Mouse (Mus musculus) myocyte (in vitro differentiated cells): ENCODE data around the gene Ptger4. TPM values are rescaled to one million over a fixed set of nuclear protein-coding genes. Genes with fewer than 3 reads are reported as not detected.

Experiments used
- H3K27me3 ChIP-seq: one replicate; pipeline ENCODE4 v1.6.1; 2011; ENCODE audit not compliant: control insufficient read depth, insufficient read depth, insufficient read length
- H3K36me3 ChIP-seq: one replicate; pipeline ENCODE4 v1.6.1; 2011; ENCODE audit not compliant: control insufficient read depth, insufficient read depth
- H3K4me2 ChIP-seq: one replicate; pipeline ENCODE4 v1.6.1; 2011; ENCODE audit warnings: low read depth, control low read depth
- H3K4me3 ChIP-seq: one replicate; pipeline ENCODE4 v1.5.1; 2011; ENCODE audit warnings: mild to moderate bottlenecking, control low read depth, moderate library complexity
- H3K79me2 ChIP-seq: one replicate; pipeline ENCODE4 v1.6.1; 2011; ENCODE audit not compliant: control insufficient read depth, insufficient read depth
- H3ac ChIP-seq: one replicate; pipeline ENCODE4 v1.6.1; 2011; ENCODE audit not compliant: control insufficient read depth, insufficient read length
- CEBPB ChIP-seq: IDR thresholded peaks from 2 replicates; pipeline ENCODE4 v1.6.1; 2011; ENCODE audit warnings: mild to moderate bottlenecking, moderate library complexity; ENCODE audit not compliant: poor library complexity, insufficient read depth, severe bottlenecking
- E2F4 ChIP-seq: IDR thresholded peaks from one replicate; pipeline ENCODE4 v1.6.1; 2011; ENCODE audit warnings: mild to moderate bottlenecking, control low read depth, moderate library complexity; ENCODE audit not compliant: insufficient read depth
- MAX ChIP-seq: IDR thresholded peaks from one replicate; pipeline ENCODE4 v1.6.1; 2011; ENCODE audit warnings: low read depth, mild to moderate bottlenecking, control low read depth
- MYOD1 ChIP-seq, 3 experiments: IDR thresholded peaks; one replicate each; pipeline ENCODE4 v1.6.1; 2011; ENCODE audit warnings: control low read depth in 2 of 3, low read depth in 2 of 3, mild to moderate bottlenecking in 2 of 3, moderate library complexity in 1 of 3; ENCODE audit not compliant: insufficient read length in 2 of 3, control insufficient read depth in 1 of 3
- MYOG ChIP-seq, 3 experiments: IDR thresholded peaks; one replicate each; pipeline ENCODE4 v1.6.1; 2011; ENCODE audit warnings: control low read depth in 2 of 3, low read depth in 2 of 3, mild to moderate bottlenecking in 2 of 3; ENCODE audit not compliant: insufficient read length in 2 of 3, control insufficient read depth in 1 of 3, insufficient read depth in 1 of 3
- POLR2A ChIP-seq: IDR thresholded peaks from one replicate; pipeline ENCODE4 v1.6.1; 2011; ENCODE audit warnings: low read depth, mild to moderate bottlenecking, control low read depth, moderate library complexity; ENCODE audit not compliant: insufficient read length
- POLR2AphosphoS2 ChIP-seq: IDR thresholded peaks from one replicate; pipeline ENCODE4 v1.6.1; 2011; ENCODE audit warnings: low read depth, control low read depth; ENCODE audit not compliant: insufficient read length
- REST ChIP-seq: IDR thresholded peaks from one replicate; pipeline ENCODE4 v1.6.1; 2011; ENCODE audit warnings: mild to moderate bottlenecking, control low read depth, moderate library complexity; ENCODE audit not compliant: insufficient read depth, insufficient read length
- SRF ChIP-seq: IDR thresholded peaks from one replicate; pipeline ENCODE4 v1.6.1; 2011; ENCODE audit warnings: low read depth; ENCODE audit not compliant: control insufficient read depth, insufficient read length
- TCF12 ChIP-seq: IDR thresholded peaks from one replicate; pipeline ENCODE4 v1.6.1; 2011; ENCODE audit warnings: mild to moderate bottlenecking, control low read depth; ENCODE audit not compliant: poor library complexity, insufficient read depth, severe bottlenecking
- TCF3 ChIP-seq: IDR thresholded peaks from one replicate; pipeline ENCODE4 v1.6.1; 2011; ENCODE audit warnings: low read depth, control low read depth; ENCODE audit not compliant: insufficient read length
- USF1 ChIP-seq: IDR thresholded peaks from one replicate; pipeline ENCODE4 v1.6.1; 2011; ENCODE audit warnings: low read depth, mild to moderate bottlenecking, control low read depth, moderate library complexity
- polyA plus RNA-seq: library from polyadenylated mRNA; unstranded; fragments of >200 nt; fragmentation: generic; extraction: Trizol; gene quantifications from one replicate; pipeline ENCODE4 v1.2.1, GENCODE M21; 2012; ENCODE audit warnings: missing spikeins

The Ptger4 gene
- polyA plus RNA-seq, 1 experiment: 0.95 TPM

- no peak for TF ChIP-seq TCF3
- no peak for TF ChIP-seq CEBPB
- H3K27me3 ChIP-seq: no peaks in the 10 kb centered on the region
- H3K36me3 ChIP-seq: no peaks in the 10 kb centered on the region
- H3K79me2 ChIP-seq: no peaks in the 10 kb centered on the region
- no peak overlapping the region for H3ac ChIP-seq
- H3K4me3 ChIP-seq: no peak overlapping the region
- H3K4me2 ChIP-seq: no peak overlapping the region
Observed at GRCm38 (mm10) chr15:5261004-5261403, 17.0 kb upstream of the Ptger4 start.

GRCm38 (mm10) chr15:5260183-5260582, 16.2 kb upstream of the Ptger4 start:
- Histone ChIP-seq H3K4me3 (no peak overlapping the region), H3ac (no peak overlapping the region), H3K79me2 (no peaks in the 10 kb centered on the region), H3K36me3 (no peaks in the 10 kb centered on the region), H3K4me2 (no peak overlapping the region), H3K27me3 (no peaks in the 10 kb centered on the region)
- TF ChIP-seq TCF12: no peak
- TF ChIP-seq CEBPB: no peak
- TF ChIP-seq TCF3: no peak
- no peak for TF ChIP-seq USF1
- TF ChIP-seq MAX: no peak
- no peak for TF ChIP-seq POLR2A

- Histone ChIP-seq H3K4me2 (no peak overlapping the region), H3K79me2 (no peaks in the 10 kb centered on the region), H3ac (no peak overlapping the region), H3K4me3 (no peak overlapping the region), H3K27me3 (no peaks in the 10 kb centered on the region), H3K36me3 (no peaks in the 10 kb centered on the region)
- no peak for TF ChIP-seq MYOD1 (IDR thresholded peaks at IDR 0.05; ENCODE audit: control insufficient read depth in 1 of 3, insufficient read length in 2 of 3, low read depth in 2 of 3)
- no peak for TF ChIP-seq USF1
- TF ChIP-seq REST: no peak
- TF ChIP-seq TCF12: no peak
- no peak for TF ChIP-seq SRF
Observed at GRCm38 (mm10) chr15:5250182-5250581, 6.2 kb upstream of the Ptger4 start.

GRCm38 (mm10) chr15:5243036-5243958, 690 bp downstream of the Ptger4 start:
- H3K4me2 ChIP-seq: peak overlapping the region; percentile 100
- no peaks in the 10 kb centered on the region for H3K36me3 ChIP-seq
- TF ChIP-seq POLR2AphosphoS2 (no peak), MYOD1 (IDR thresholded peaks at IDR 0.05; ENCODE audit: control insufficient read depth in 1 of 3, insufficient read length in 2 of 3, low read depth in 2 of 3) (no peak), TCF12 (no peak), SRF (no peak), REST (no peak), MAX (no peak), E2F4 (no peak), MYOG (IDR thresholded peaks at IDR 0.05; ENCODE audit: control insufficient read depth in 1 of 3, insufficient read depth in 1 of 3, insufficient read length in 2 of 3, low read depth in 2 of 3) (no peak), USF1 (no peak), TCF3 (no peak), POLR2A (no peak), CEBPB (no peak)
- peak overlapping the region; percentile 51 for H3K4me3 ChIP-seq
- H3ac ChIP-seq: peak overlapping the region; percentile 29
- no peaks in the 10 kb centered on the region for H3K27me3 ChIP-seq
- peaks cover 38% of the 10 kb centered on the region for H3K79me2 ChIP-seq

- Histone ChIP-seq H3K27me3 (no peaks in the 10 kb centered on the region), H3ac (peak overlapping the region; percentile 8), H3K4me3 (peak overlapping the region; percentile 51), H3K79me2 (peaks cover 38% of the 10 kb centered on the region), H3K36me3 (no peaks in the 10 kb centered on the region), H3K4me2 (peak overlapping the region; percentile 100)
- TF ChIP-seq SRF (peak; percentile 54), USF1 (no peak), MYOD1 (IDR thresholded peaks at IDR 0.05; ENCODE audit: control insufficient read depth in 1 of 3, insufficient read length in 2 of 3, low read depth in 2 of 3) (peak in 1 of 3 experiments; percentile 13), MYOG (IDR thresholded peaks at IDR 0.05; ENCODE audit: control insufficient read depth in 1 of 3, insufficient read depth in 1 of 3, insufficient read length in 2 of 3, low read depth in 2 of 3) (peak in 1 of 3 experiments; percentile 15)
Observed at GRCm38 (mm10) chr15:5242241-5243035, 1.5 kb downstream of the Ptger4 start.
